Mouse (Mus musculus): ENCODE measurements around the gene Tnfaip6. TPM values are rescaled to one million over a fixed set of nuclear protein-coding genes. Genes with fewer than 3 reads are reported as not detected.
"Not testable (repeated sequence)": the region's sequence is repeated elsewhere in the genome, so short reads cannot be mapped to it uniquely, and the experiment has no call there.

The Tnfaip6 gene
- 60.4 and 71.7 TPM in 2 replicates for polyA plus RNA-seq (2016; fragmentation: Nextera tagmentation; extraction: Ambion mirVana)

- Histone ChIP-seq H3K27me3 (no peaks in the 10 kb centered on the region), H3K9me3 (no peaks in the 10 kb centered on the region), H3K4me1 (peaks cover 14% of the 10 kb centered on the region; the same call in 1 of the 2 replicates), H3K4me2 (replicated peaks) (peak within 1 kb of the TSS; percentile 53), H3K36me3 (no peaks in the 10 kb centered on the region), H3K27ac (peak within 1 kb of the TSS; percentile 86), H3K9ac (peak within 1 kb of the TSS; percentile 59), H3K4me3 (peak within 1 kb of the TSS; percentile 47)
- no peak; the same call in 1 of the 2 replicates for ATAC-seq (ENCODE audit: insufficient number of reproducible peaks, insufficient read depth, low FRiP score, low TSS enrichment)
- under 1% methylated on average over 17 of the region's 17 CpGs for WGBS
Observed at GRCm38 (mm10) chr2:52037882-52038281, at the start of gene Tnfaip6. Gene Tnfaip6 (plus strand): TSS chr2:52038009.

GRCm38 (mm10) chr2:51989559-51989958, 48.2 kb upstream of the Tnfaip6 start:
- WGBS = 85% methylated on average over 2 of the region's 2 CpGs
- Histone ChIP-seq H3K4me3 (no peak overlapping the region), H3K4me2 (replicated peaks) (no peak overlapping the region), H3K9ac (no peak overlapping the region), H3K36me3 (no peaks in the 10 kb centered on the region), H3K9me3 (no peaks in the 10 kb centered on the region), H3K27me3 (no peaks in the 10 kb centered on the region), H3K4me1 (no peaks in the 10 kb centered on the region), H3K27ac (no peak overlapping the region)
- no peak for ATAC-seq (ENCODE audit: insufficient number of reproducible peaks, insufficient read depth, low FRiP score, low TSS enrichment)

GRCm38 (mm10) chr2:51991447-51991846, 46.4 kb upstream of the Tnfaip6 start:
- H3K27me3 ChIP-seq = no peaks in the 10 kb centered on the region
- no peak overlapping the region for H3K27ac ChIP-seq
- ATAC-seq (ENCODE audit: insufficient number of reproducible peaks, insufficient read depth, low FRiP score, low TSS enrichment) = no peak
- no peaks in the 10 kb centered on the region for H3K9me3 ChIP-seq
- H3K36me3 ChIP-seq = no peaks in the 10 kb centered on the region
- H3K4me3 ChIP-seq = no peak overlapping the region
- no peaks in the 10 kb centered on the region for H3K4me1 ChIP-seq
- no peak overlapping the region for H3K9ac ChIP-seq
- H3K4me2 ChIP-seq (replicated peaks) = no peak overlapping the region
- 91% methylated on average over 6 of the region's 6 CpGs for WGBS

GRCm38 (mm10) chr2:51999996-52000395, 37.8 kb upstream of the Tnfaip6 start:
- 59% methylated on average over 7 of the region's 7 CpGs for WGBS
- Histone ChIP-seq H3K27ac (no peak overlapping the region), H3K4me1 (no peaks in the 10 kb centered on the region), H3K36me3 (no peaks in the 10 kb centered on the region), H3K27me3 (no peaks in the 10 kb centered on the region), H3K9me3 (no peaks in the 10 kb centered on the region), H3K4me3 (no peak overlapping the region), H3K9ac (no peak overlapping the region), H3K4me2 (replicated peaks) (no peak overlapping the region)
- no peak for ATAC-seq (ENCODE audit: insufficient number of reproducible peaks, insufficient read depth, low FRiP score, low TSS enrichment)

- H3K9me3 ChIP-seq = no peaks in the 10 kb centered on the region
- no peak overlapping the region for H3K4me3 ChIP-seq
- no peaks in the 10 kb centered on the region for H3K27me3 ChIP-seq
- no peaks in the 10 kb centered on the region for H3K4me1 ChIP-seq
- 80% methylated on average over 8 of the region's 8 CpGs for WGBS
- no peak overlapping the region for H3K27ac ChIP-seq
- H3K4me2 ChIP-seq (replicated peaks) = no peak overlapping the region
- ATAC-seq (ENCODE audit: insufficient number of reproducible peaks, insufficient read depth, low FRiP score, low TSS enrichment) = no peak
- H3K9ac ChIP-seq = no peak overlapping the region
- no peaks in the 10 kb centered on the region for H3K36me3 ChIP-seq
Observed at GRCm38 (mm10) chr2:52001521-52001920, 36.3 kb upstream of the Tnfaip6 start.

- not testable (repeated sequence) for H3K4me1 ChIP-seq; H3K9me3 ChIP-seq; ATAC-seq (ENCODE audit: insufficient number of reproducible peaks, insufficient read depth, low FRiP score, low TSS enrichment); H3K27ac ChIP-seq; H3K9ac ChIP-seq; H3K36me3 ChIP-seq; H3K4me3 ChIP-seq; H3K4me2 ChIP-seq (replicated peaks); H3K27me3 ChIP-seq
- WGBS = 91% methylated on average over 10 of the region's 10 CpGs
Observed at GRCm38 (mm10) chr2:52002299-52002698, 35.5 kb upstream of the Tnfaip6 start.

- no peaks in the 10 kb centered on the region for H3K36me3 ChIP-seq
- ATAC-seq (ENCODE audit: insufficient number of reproducible peaks, insufficient read depth, low FRiP score, low TSS enrichment) = no peak
- no peak overlapping the region for H3K4me3 ChIP-seq
- 33% methylated on average over 3 of the region's 3 CpGs for WGBS
- no peaks in the 10 kb centered on the region for H3K4me1 ChIP-seq
- H3K27me3 ChIP-seq = no peaks in the 10 kb centered on the region
- H3K9ac ChIP-seq = no peak overlapping the region
- H3K27ac ChIP-seq = no peak overlapping the region
- no peaks in the 10 kb centered on the region for H3K9me3 ChIP-seq
- no peak overlapping the region for H3K4me2 ChIP-seq (replicated peaks)
Observed at GRCm38 (mm10) chr2:52006380-52006779, 31.4 kb upstream of the Tnfaip6 start.

GRCm38 (mm10) chr2:52011820-52012219, 26.0 kb upstream of the Tnfaip6 start:
- not testable (repeated sequence) for H3K4me2 ChIP-seq (replicated peaks); H3K27me3 ChIP-seq; H3K4me3 ChIP-seq; H3K9me3 ChIP-seq; H3K36me3 ChIP-seq; H3K9ac ChIP-seq; H3K27ac ChIP-seq; ATAC-seq (ENCODE audit: insufficient number of reproducible peaks, insufficient read depth, low FRiP score, low TSS enrichment); H3K4me1 ChIP-seq
- 89% methylated on average over 3 of the region's 3 CpGs for WGBS

- Histone ChIP-seq H3K9me3 (no peaks in the 10 kb centered on the region), H3K4me1 (0 out of 2 replicates have a peak, but pooled peaks cover 7% of the 10 kb centered on the region), H3K27ac (no peak overlapping the region), H3K4me2 (replicated peaks) (no peak overlapping the region), H3K4me3 (no peak overlapping the region), H3K9ac (no peak overlapping the region), H3K27me3 (no peaks in the 10 kb centered on the region), H3K36me3 (no peaks in the 10 kb centered on the region)
- ATAC-seq (ENCODE audit: insufficient number of reproducible peaks, insufficient read depth, low FRiP score, low TSS enrichment) = no peak
- 66% methylated on average over 9 of the region's 9 CpGs for WGBS
Observed at GRCm38 (mm10) chr2:52013306-52013820, 24.4 kb upstream of the Tnfaip6 start.

- no peaks in the 10 kb centered on the region for H3K36me3 ChIP-seq
- ATAC-seq (ENCODE audit: insufficient number of reproducible peaks, insufficient read depth, low FRiP score, low TSS enrichment) = no peak
- H3K4me1 ChIP-seq = 0 out of 2 replicates have a peak, but pooled peaks cover 7% of the 10 kb centered on the region
- no peak overlapping the region for H3K27ac ChIP-seq
- no peaks in the 10 kb centered on the region for H3K9me3 ChIP-seq
- H3K4me2 ChIP-seq (replicated peaks) = no peak overlapping the region
- H3K4me3 ChIP-seq = no peak overlapping the region
- 37% methylated on average over 7 of the region's 7 CpGs for WGBS
- no peaks in the 10 kb centered on the region for H3K27me3 ChIP-seq
- H3K9ac ChIP-seq = no peak overlapping the region
Observed at GRCm38 (mm10) chr2:52016361-52016760, 21.4 kb upstream of the Tnfaip6 start.

GRCm38 (mm10) chr2:52027061-52027460, 10.7 kb upstream of the Tnfaip6 start:
- no peaks in the 10 kb centered on the region for H3K36me3 ChIP-seq
- no peaks in the 10 kb centered on the region for H3K27me3 ChIP-seq
- ATAC-seq (ENCODE audit: insufficient number of reproducible peaks, insufficient read depth, low FRiP score, low TSS enrichment) = no peak
- H3K4me3 ChIP-seq = no peak overlapping the region
- no peaks in the 10 kb centered on the region for H3K4me1 ChIP-seq
- WGBS = 66% methylated on average over 4 of the region's 4 CpGs
- no peak overlapping the region for H3K4me2 ChIP-seq (replicated peaks)
- H3K9me3 ChIP-seq = peaks cover 3% of the 10 kb centered on the region; the same call in 1 of the 2 replicates
- no peak overlapping the region for H3K27ac ChIP-seq
- H3K9ac ChIP-seq = no peak overlapping the region

- Histone ChIP-seq H3K9ac (no peak overlapping the region), H3K4me1 (no peaks in the 10 kb centered on the region), H3K4me3 (no peak overlapping the region), H3K9me3 (peaks cover 3% of the 10 kb centered on the region; the same call in 1 of the 2 replicates), H3K36me3 (no peaks in the 10 kb centered on the region), H3K4me2 (replicated peaks) (no peak overlapping the region), H3K27ac (no peak overlapping the region), H3K27me3 (no peaks in the 10 kb centered on the region)
- WGBS = 95% methylated on average over 3 of the region's 3 CpGs
- no peak for ATAC-seq (ENCODE audit: insufficient number of reproducible peaks, insufficient read depth, low FRiP score, low TSS enrichment)
Observed at GRCm38 (mm10) chr2:52029426-52029825, 8.4 kb upstream of the Tnfaip6 start.
